Mouse (Mus musculus) cerebellum, adult 18-20 months (tissue): ENCODE measurements around the gene Ppp1r16b.

Experiments used
- DNase-seq, 2 experiments: peaks; one replicate each; pipeline ENCODE4 v3.0.0; 2021

Gene Ppp1r16b

GRCm38 (mm10) chr2:158771066-158771763 is 106.0 kb downstream of the Ppp1r16b start:
- no peak for DNase-seq

GRCm38 (mm10) chr2:158772808-158773207 is 107.6 kb downstream of the Ppp1r16b start:
- DNase-seq, result no peak

- DNase-seq, result no peak
Measured at GRCm38 (mm10) chr2:158774886-158775285, 109.7 kb downstream of the Ppp1r16b start.

- DNase-seq, result no peak
Measured at GRCm38 (mm10) chr2:158776716-158777115, 111.5 kb downstream of the Ppp1r16b start.

GRCm38 (mm10) chr2:158777490-158777889 is 112.3 kb downstream of the Ppp1r16b start:
- DNase-seq, result no peak

- no peak for DNase-seq
Measured at GRCm38 (mm10) chr2:158778349-158778748, 113.2 kb downstream of the Ppp1r16b start.

- no peak for DNase-seq
Measured at GRCm38 (mm10) chr2:158781126-158781525, 115.9 kb downstream of the Ppp1r16b start.

GRCm38 (mm10) chr2:158786927-158787795 is 122.0 kb downstream of the Ppp1r16b start:
- DNase-seq, result no peak

GRCm38 (mm10) chr2:158794494-158795004 is 129.4 kb downstream of the Ppp1r16b start, which contains the start of gene Dhx35:
Gene Dhx35, plus strand, starts transcription at chr2:158794807.
- peak; percentile 89 to 95 for DNase-seq

GRCm38 (mm10) chr2:158795043-158795442 is 129.8 kb downstream of the Ppp1r16b start:
- DNase-seq, result no peak

- DNase-seq, result no peak
Measured at GRCm38 (mm10) chr2:158795875-158796274, 130.7 kb downstream of the Ppp1r16b start.

GRCm38 (mm10) chr2:158799328-158799727 is 134.1 kb downstream of the Ppp1r16b start:
- DNase-seq, result no peak

- no peak for DNase-seq
Measured at GRCm38 (mm10) chr2:158800788-158801187, 135.6 kb downstream of the Ppp1r16b start.

- DNase-seq, result no peak
Measured at GRCm38 (mm10) chr2:158803575-158803974, 138.4 kb downstream of the Ppp1r16b start.

GRCm38 (mm10) chr2:158815686-158816085 is 150.5 kb downstream of the Ppp1r16b start:
- no peak for DNase-seq
